Mouse (Mus musculus): ENCODE results near the gene Tor1aip1.
A peak's percentile ranks its signal among the peaks of the same experiment; 100 is the strongest.

Tor1aip1 gene

DNA sequence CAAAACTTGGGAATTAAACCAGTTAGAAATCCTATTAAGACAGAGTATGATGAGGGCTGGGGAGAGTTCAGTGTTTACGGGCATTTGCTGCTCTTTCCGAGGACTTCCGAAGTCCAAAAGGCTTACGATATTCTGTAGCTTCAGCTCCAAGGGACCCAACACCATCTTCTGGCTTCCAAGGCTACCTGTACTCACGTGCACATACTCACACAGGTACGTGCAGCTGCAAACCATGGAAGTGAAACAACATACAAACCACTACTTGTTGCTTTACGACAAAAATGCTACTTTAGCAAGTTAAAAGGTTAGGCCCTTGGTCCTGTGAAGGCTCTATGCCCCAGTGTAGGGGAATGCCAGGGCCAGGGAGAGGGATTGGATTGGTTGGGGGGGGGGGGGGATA lies 2.4 kb downstream of the Tor1aip1 start:
- no peak for DNase-seq (ENCODE audit: low spot score in 2 of 2)

DNA sequence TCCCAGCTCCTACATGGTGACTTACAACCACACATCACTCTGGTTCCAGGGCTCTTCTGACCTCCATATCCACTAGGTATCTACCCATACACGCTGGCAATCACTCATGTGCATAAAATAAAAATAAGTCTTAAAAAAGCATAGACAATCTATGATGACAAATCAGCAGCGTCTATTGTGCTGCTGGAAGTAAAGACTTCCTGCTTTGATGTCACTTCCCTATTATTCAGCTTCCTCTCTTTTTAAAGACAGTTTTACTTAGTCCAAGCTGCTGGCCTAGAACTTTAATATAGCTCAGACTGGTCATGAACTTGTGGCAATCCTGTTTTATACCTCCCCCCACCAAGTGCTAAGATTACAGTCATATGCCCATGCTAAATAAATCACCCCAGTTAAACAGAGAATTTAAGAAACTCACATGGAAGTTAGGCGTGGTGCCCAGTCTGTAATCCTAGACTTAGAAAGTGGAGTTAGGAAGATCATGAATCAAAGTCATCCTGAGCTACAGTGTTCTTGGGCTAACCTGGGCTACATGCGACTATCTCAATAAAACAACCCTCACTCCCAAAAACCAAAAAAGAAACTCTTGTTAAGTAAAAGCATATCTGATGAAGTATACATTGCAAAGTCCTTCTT lies 7.8 kb downstream of the Tor1aip1 start:
- DNase-seq (ENCODE audit: low spot score in 2 of 2), result no peak

DNA sequence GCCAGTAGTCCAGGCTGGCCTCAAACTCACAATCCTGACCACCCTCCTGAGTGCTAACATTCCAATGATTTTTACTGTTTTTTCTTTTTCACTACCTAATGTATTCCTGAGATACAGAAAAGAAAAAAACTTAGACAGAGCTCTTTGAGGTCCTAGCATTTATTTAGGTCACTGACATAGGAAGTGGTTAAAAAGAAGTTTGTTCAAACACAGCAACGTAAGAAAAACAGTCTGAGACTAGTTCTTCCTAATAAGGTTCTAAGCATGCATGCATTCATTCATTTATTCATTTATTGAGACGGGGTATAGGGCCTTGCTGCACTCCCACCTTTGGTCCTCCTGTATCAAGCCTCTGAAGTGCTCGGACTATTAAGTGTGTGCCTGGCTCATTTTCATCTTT lies 8.4 kb downstream of the Tor1aip1 start:
- no peak for DNase-seq (ENCODE audit: low spot score in 2 of 2)

DNA sequence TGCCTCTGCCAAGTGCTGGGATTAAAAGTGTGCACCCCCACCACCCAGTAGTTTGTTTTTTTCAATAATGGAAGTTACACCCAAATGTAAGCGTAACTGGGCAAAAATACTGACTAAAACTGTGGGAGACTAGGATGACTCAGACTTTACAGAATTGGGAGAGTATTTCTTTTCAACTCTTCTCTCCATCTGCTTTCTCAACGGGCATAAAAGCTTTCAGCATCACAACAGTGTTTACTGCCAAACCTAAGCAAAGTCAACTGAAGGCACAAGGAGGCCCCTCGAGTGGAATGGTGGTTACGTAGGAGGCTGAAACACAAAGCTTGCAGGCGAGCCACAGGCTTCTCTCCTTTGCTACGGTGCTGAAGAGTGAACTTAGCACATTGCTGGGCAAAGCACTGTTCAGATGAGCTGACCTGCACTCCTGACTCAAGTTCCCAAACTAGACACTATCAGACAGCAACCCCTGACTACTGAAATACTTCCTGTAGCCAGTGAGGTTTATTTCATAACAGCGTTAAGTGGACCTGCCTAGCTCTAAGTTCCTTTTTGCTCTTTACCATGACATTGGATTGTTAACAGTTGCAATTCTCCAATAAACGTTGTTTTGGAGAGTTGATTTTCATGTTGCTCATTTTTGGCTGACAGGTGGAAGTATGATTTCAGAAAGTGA lies 11.3 kb downstream of the Tor1aip1 start:
- no peak for DNase-seq (ENCODE audit: low spot score in 2 of 2)

DNA sequence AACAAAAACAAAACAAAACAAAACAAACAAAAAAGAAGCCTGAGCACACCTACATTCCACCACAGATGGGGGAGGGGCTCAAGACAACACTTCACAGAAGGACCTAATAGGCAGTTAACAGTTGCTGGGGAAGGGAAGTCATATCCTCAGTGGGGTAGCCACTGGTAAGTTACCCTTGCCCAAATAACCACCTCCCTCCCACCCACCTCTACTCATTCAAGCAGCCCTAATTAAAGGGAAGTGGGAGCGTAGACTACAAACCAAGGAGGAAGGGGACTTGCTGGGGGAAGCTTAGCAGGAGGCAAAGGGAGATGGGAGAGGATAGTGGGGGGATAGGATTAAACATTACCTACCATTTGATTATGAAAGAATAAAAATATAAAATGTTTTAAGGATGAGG lies 15.9 kb downstream of the Tor1aip1 start:
- peak in 1 of 2 experiments; percentile 35 for DNase-seq (ENCODE audit: low spot score in 2 of 2)

DNA sequence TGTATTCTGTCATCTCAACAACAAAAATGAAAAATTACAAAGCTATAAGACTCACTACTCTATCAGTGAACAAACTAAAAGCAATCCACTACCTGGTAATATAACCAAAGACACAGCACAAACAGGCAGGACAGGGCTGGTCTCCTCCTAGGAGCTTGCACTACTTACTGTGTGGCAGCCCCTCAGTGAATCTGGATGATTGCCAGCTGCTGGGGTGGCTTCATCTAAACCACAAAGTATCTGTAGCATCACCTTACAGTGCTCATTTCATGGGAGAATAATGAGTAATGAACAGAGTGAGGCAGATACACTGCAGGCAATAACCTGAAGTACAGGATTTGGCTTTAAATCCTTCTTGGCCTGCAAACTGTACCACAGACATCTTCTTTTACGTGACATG lies 16.5 kb downstream of the Tor1aip1 start:
- DNase-seq (ENCODE audit: low spot score in 2 of 2), result no peak

DNA sequence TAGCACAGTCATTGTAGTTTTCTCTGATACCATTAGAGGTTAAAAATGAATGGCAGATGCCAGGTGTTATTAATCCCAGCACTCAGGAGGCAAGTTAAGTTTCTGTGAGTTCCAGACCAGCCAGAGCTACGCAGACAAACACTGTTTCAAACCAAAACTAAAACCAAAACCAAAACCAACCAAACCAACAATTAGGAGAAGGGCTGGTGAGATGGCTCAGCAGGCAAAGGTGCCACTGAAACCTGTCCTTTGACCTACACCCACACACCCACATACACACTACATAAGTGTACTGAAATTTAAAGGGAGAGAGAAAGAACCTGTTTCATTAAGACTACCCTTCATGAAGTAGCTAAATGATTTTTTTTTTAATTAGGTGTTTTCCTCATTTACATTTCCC lies 27.3 kb downstream of the Tor1aip1 start:
- no peak for DNase-seq (ENCODE audit: low spot score in 2 of 2)

DNA sequence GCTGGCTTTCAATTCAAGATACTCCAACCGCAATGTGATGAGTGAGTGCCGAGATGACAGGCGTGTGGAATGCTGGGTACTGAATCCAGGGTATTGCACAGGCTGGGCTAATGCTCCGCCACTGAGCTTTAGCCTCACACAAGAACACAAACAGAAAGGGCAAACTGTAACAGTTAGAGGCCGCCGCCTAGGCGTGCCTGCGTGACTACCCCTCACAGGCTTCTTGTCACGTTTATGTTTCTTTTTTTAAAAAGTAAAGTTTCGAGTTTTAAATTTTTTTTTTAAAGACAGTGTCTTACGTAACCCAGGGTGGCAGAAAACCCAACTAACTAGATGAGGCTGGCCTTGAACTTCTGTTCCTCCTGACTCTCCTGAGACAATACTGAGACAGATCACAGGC lies 30.4 kb downstream of the Tor1aip1 start:
- no peak for DNase-seq (ENCODE audit: low spot score in 2 of 2)

DNA sequence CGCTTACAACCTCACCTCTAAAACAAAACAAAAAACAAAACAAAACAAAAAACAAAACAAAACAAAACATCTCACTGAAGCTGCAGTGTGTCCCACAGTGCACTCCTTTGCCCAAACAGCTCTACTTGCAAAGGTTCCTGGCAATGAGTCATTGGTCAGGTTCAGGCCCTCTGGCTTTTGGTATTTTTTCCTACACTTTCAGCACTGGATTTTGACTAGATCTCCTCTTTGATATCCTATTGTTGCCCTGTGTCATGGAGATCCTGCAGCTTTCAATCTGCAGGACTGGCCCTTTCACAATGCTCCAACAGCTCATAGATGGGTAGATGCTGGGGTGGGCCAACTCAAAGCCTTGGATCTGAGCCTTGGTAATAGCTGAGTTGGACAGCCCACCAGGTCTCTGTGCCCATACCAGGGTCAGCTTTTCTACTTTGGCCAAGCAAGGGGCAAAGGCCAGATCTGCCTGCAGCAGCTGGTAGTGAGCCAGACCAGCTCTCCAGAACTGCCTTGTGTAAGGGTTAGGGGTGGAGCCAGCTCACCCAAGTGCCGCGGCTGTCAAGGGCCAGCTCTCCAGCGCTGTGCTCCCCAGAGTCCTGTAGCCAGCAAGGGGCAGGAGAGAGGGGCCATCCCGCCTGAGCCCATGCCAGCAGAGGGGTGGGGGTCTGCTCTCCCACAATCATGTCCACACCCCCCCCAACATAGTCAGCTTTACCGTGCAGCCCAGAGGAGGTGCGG lies 32.9 kb downstream of the Tor1aip1 start:
- no peak for DNase-seq (ENCODE audit: low spot score in 2 of 2)

DNA sequence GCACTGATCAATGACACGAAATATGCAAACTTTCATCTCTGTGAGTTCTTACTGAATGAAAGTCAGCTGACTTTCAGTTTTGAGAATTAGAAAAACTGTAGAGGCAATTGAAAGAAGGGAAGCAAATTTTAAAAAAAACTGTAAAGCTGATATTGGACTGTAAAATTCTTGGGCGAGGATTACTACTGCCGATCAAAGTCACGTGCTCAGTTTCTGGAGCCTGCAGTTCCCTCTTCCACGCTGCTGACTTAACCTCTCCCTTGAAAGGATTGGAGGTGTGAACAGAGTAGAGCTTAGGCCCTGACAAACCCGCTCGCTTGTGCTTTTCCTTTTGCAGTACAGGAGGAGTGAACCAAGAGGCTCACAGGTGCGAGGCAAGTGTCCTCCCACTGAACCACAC lies 33.9 kb downstream of the Tor1aip1 start:
- DNase-seq (ENCODE audit: low spot score in 2 of 2), result no peak

DNA sequence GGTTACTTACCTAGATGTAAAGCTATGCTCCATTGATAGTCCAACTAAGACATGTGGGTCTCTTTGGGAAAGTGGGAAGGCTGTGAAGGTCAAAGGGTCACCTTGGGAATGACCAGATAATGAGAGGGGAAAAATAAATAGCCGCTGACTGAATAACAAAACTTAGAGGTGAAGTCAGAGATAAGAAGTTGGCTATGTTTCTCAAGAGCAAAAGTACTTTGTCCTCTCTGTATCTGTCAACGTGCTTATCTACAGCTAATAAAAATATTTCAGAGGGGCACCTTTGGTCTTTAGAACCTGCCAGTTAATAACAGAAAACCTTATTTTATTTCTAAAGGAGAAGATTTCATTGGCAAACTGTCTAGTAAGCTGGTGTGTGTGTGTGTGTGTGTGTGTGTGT lies 40.7 kb downstream of the Tor1aip1 start:
- no peak for DNase-seq (ENCODE audit: low spot score in 2 of 2)

DNA sequence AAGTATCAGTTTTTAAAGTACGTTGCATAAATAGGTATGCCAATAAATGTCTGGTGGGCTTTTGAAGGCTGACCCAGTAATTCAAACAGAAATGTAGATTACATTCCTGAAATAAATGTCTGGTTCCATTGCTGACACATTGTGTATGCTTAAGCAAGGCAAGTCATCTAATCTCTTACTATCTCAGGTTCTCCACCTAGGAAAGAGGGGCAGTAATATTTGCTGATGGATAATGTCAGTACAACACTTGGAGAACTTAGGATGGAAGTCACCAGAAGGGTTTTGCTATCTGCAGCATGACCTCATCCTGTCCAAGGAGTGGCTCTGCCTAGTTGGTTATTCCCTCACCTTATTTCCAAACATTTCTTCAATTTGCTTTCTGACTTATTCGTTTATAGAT lies 41.8 kb downstream of the Tor1aip1 start:
- DNase-seq (ENCODE audit: low spot score in 2 of 2), result no peak

DNA sequence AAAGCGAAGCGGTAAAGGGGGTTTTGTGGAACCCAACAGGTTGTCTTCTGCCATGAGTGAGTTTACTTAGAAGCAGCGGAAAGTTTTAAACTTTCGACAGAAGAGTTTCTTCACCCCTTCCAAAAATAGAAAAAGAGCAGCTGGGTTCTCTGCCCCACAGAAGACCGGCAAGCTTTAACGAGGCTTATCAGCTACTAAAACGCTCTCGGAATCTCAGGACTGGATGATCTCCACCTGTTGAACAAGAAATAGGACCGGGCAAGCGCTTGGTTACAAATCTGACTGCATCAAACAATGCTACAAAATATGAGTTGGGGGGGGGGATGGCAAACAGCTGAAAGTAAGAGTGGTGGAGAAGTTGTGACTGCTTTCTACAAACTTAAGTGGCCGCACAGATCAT lies 45.9 kb downstream of the Tor1aip1 start:
- DNase-seq (ENCODE audit: low spot score in 2 of 2), result no peak

DNA sequence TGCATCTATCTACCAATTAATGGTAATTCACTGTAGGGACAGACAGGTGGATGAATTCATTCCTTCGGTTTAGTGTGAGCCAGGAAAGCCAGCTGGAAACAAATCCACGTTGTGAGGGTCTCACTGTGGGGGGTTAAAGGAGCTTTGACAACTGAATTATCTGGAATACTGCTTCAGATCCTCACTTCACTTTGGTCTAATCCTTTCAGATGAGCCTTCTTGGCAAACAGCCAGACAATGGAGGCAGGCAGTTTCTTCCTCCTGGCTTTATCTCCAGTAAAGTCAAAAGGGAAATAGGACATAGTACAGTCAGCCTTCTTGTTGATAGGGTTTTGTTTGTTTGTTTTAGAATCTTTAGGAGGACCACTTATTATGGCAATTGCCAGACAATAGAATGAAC lies 46.9 kb downstream of the Tor1aip1 start:
- no peak for DNase-seq (ENCODE audit: low spot score in 2 of 2)

DNA sequence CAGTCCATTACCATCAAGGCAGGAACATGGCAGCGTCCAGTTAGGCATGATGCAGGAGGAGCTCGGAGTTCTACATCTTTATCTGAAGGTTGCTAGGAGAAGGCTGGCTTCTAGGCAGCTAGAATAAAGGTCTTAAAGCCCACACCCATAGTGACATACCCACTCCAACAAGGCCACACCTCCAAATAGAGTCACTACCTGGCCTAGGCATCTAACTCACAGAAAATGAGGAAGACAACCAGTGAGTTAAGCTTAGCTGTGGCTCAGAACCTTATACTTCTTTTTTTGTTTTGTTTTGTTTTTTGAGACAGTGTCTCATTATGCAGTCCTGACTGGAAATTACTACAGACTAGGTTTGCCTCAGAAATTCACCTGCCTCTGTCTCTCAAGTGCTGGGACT lies 48.7 kb downstream of the Tor1aip1 start:
- DNase-seq (ENCODE audit: low spot score in 2 of 2), result no peak

DNA sequence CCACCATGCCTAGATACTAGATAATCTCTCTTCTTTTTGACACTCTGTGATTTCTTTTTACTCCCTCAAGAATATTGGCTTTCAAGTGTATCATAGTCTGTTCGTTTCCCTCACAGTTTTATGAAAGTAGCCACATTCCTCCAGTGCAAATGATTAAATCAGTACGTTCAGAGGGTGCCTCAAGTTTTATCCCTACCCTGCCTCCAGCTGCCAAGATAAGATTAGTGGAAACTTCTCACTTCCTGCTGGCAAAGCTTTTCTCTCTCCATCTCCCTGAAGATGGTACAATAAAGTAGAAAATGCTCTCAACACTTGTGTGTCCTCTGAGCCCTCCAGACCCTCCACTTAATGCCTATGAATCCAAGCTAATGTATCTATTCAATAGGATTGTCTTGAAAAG lies 61.3 kb downstream of the Tor1aip1 start:
- DNase-seq (ENCODE audit: low spot score in 2 of 2), result no peak

DNA sequence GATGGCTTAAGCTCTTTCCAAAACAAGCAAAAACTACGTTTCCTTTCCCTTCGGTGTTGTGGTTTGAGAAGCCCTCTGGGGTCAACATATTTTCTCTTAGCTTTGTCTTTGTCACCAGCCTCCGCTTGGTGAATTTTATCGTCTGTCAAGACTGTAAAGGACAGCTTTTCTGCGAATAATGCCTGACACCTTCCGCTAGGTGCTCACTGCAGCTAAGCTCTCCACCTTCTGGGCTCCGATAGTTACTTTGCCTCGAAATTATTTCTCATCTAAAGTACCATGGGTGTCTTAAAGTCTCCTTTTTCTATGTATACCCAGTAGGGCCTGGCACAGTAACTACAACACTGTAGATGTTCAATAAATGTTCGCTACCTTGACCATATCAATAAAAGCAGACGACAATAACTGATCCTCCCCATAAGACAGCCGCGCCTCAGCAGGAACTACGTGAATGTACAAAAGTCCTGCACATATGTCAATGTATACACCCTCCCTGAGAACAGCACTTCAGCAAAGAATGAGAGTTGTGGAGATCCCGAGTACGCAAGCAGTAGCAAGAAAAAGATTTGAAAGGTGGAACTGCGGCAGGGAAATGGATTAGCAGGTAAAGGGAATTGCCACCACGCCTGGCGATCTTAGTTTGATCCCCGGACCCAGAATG lies 62.4 kb downstream of the Tor1aip1 start:
- DNase-seq (ENCODE audit: low spot score in 2 of 2), result peak; percentile 22 to 70

DNA sequence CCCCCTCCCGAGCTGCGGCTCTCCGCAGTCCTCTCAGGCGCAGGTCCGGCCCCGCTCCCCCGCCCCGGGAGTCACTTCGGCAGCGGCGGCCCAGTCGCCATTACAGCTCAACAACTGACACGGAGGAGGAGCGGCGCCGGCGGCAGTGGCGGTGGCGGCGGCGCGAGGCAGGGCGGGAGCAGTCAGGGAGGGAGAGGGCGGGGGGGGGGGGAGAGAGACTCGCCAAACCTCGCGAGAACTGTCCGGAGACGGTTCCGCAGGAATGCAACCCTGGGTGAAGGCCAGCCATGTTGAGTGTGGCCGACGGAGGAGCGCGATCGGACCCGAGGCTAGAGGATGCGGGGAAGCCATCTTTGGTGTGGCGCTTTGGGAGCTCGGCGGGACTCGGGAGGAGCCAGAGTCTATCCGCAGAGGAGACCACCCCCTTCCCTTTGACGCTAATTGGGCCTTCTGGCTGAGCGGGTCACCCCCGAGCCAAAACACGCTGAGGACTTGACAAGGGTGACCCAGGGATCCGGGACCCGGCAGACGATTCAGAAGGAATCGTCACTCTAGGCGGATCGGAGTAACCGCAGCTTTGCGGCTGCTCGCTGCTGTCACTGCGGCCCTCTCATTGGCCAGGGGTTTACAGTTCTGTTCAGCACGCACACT lies 63.1 kb downstream of the Tor1aip1 start, which contains the start of gene Cep350:
Gene Cep350 (minus strand): TSS at position 188 of the 651 bp plus-strand sequence.
- peak; percentile 95 to 96 for DNase-seq (ENCODE audit: low spot score in 2 of 2)

DNA sequence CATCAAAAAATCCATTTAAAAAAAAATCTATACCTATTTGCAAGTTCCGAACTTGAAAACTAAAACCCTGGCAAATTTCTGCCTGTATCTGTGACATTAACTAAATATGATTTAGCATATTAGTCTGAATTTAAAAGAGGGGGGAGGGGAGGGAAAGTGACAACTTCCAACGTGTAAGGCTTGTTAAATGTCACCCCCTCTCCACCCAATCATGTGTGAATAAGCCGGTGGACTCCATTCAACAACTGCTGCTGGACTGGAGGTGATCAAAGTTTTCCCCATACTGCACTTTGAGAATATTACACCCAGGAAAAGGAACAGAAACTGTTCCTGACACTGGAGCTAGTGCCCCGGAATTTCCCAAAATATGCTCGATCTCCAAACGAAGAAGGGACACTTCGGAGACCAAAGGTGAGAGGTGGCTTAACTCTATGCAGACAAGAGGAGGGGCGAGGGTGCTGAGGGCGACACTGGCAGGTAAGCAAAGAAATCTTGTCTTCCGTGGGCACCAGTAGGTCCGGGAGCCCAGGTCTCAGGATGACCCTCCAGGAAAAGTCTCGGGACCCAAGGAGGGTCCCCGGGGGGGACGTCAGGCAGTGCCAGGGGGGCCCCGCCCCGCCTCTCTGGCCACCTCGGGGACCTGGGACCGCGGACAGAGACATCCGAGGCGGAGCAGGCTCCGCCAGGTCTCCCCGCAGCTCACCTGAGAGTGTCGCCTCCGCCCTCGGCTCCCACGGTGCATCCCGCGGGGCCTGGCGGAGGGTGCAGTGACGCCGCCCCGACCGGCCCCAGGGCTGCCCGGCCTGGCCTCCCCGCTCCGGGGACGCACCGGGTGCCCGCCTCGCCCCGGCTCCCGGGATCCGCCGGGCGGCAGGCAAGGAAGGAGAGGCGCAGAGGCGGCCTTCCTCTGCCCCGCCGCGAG lies 63.9 kb downstream of the Tor1aip1 start:
- no peak for DNase-seq (ENCODE audit: low spot score in 2 of 2)
